Mouse (Mus musculus): ENCODE measurements around the gene Ddx39.

DNA sequence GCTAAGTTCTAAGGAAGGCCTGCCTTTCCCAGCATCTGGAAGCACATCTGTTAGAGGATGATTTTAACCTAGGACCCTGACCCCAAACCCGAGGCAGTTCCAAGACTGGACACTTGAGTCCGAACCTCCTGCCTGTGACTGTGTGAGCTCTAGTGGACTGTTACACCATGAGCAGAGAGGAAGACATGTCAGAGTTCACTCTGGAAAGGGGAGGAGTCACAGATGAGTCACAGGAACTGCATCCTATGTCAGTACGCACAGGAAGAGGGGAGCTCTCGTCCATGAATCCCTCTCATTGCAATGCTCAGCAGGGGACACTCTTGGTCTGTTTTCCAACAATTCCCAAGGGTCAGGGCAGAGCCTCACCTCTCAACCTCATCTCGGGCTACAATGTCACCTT is 42.0 kb upstream of the Ddx39 start:
- no peak for TF ChIP-seq POLR2AphosphoS5 (IDR thresholded peaks at IDR 0.05; ENCODE audit: insufficient replicate concordance, low read depth, low read length)
- no peak for TF ChIP-seq TAL1 (conservative IDR thresholded peaks at IDR 0.05; ENCODE audit: low read depth, low read length)
- no peak for TF ChIP-seq CTCF (IDR thresholded peaks at IDR 0.05; ENCODE audit: low read depth, low read length)
- TF ChIP-seq GATA1 (IDR thresholded peaks at IDR 0.05; ENCODE audit: borderline replicate concordance, low read length) = no peak

Measured in G1E (cell line).